Mouse (Mus musculus) brain, embryonic 14.5 days (tissue): ENCODE results near the gene Get4.

Experiments used
- CTCF ChIP-seq: fragments of 200-500 bp; IDR thresholded peaks from 2 replicates; pipeline ENCODE4 v1.5.1; 2012; ENCODE audit warnings: inconsistent platforms, mild to moderate bottlenecking, moderate library complexity, borderline replicate concordance; ENCODE audit not compliant: insufficient read depth, insufficient read length; ENCODE audit errors: extremely low read depth
- POLR2A ChIP-seq: fragments of 200-500 bp; IDR thresholded peaks from 2 replicates; pipeline ENCODE4 v1.6.1; 2012; ENCODE audit warnings: mild to moderate bottlenecking, inconsistent platforms, borderline replicate concordance; ENCODE audit not compliant: poor library complexity, insufficient read depth, insufficient read length, severe bottlenecking; ENCODE audit errors: extremely low read depth

DNA sequence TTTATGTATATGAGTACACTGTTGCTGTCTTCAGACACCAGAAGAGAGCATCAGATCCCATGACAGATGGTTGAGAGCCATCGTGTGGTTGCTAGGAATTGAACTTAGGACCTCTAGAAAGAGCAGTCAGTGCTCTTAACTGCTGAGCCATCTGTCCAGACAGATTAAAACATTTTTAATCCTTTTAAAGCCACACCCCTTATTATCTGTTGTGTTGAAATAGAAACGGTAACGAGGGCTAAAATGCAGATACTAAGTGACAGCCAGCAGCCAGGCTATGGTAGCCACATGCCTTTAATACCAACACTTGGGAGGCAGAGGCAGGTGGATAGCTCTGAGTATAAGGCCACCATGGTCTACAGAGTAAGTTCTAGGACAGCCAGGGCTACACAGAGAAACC lies 20.0 kb upstream of the Get4 start:
- no peak for TF ChIP-seq CTCF
- TF ChIP-seq POLR2A, result no peak
